Mouse (Mus musculus): ENCODE data around the gene Olfr733.

Gene Olfr733

DNA sequence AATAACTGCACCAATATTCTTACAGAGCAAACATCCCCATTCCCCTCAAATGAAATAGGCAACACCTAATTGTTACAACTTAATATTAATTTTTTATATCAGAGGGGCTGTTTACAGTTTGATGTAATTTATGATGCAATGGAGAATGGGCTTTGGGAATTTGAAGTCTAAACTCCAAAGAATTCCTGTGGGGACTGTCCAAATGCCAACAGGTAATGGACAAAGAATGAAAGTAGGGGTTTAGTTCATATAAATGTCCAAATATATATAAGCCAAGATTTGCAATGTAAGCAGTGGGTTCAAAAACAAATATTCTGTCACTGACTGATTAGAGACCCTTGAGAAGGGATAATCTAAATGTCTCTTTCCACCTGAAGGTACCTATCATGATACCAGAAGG, at the start of gene Olfr733:
Olfr733 (minus strand) TSS at position 101 of the 400 bp plus-strand sequence.
- DNase-seq = no peak

DNA sequence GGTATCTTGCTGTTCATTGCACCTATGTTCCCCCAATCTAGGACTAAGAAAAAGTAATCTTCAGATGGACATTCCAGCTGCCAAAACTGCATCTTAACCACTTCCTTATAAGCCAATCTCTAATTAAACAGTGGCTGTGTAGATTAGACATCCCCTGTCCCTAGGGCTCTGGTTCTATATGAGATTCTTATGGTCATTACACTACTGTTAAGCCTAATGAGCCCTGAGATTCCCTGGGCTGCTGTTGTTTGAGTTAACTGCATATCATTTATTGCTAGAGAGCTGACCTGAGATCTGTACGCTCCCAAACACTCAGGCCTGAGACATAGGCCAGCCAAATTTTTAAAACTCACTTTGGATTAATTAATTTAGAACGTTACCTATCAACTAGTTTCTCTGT, 47.5 kb upstream of the Olfr733 start, which contains the start of gene Olfr735:
Olfr735 (minus strand) TSS at position 77 of the 400 bp plus-strand sequence.
- DNase-seq = no peak

- DNase-seq = no peak
These were observed 25.3 kb upstream of the Olfr733 start, which contains the start of gene Olfr734 for GRCm38 (mm10) chr14:50326661-50327060. Olfr734 (minus strand) TSS chr14:50326761.

- no peak for DNase-seq
These were observed 17.2 kb downstream of the Olfr733 start, which contains the start of gene Olfr732 for GRCm38 (mm10) chr14:50284106-50284505. Olfr732 (minus strand) TSS chr14:50284206.

All from right cerebral cortex, adult 18-20 months (tissue).